Mouse (Mus musculus): ENCODE results near the gene Ugt1a6b. TPM values are rescaled to one million over a fixed set of nuclear protein-coding genes. Genes with fewer than 3 reads are reported as not detected.

Gene Ugt1a6b
- total RNA-seq, 1 experiment from 2014 or later, result not detected

- peak; percentile 0 to 5; a peak in 1 of 4 replicates for ATAC-seq (replicated peaks in 1 of 2; ENCODE audit: insufficient read depth in 1 of 2, low FRiP score in 2 of 2, low TSS enrichment in 1 of 2, low read depth in 1 of 2, poor library complexity in 2 of 2, severe bottlenecking in 2 of 2)
These were observed 124.4 kb downstream of the Ugt1a6b start for GRCm38 (mm10) chr1:88227482-88227881.

- no peak for ATAC-seq (replicated peaks in 1 of 2; ENCODE audit: insufficient read depth in 1 of 2, low FRiP score in 2 of 2, low TSS enrichment in 1 of 2, low read depth in 1 of 2, poor library complexity in 2 of 2, severe bottlenecking in 2 of 2)
These were observed 125.1 kb downstream of the Ugt1a6b start for GRCm38 (mm10) chr1:88228121-88228520.

GRCm38 (mm10) chr1:88229566-88229965, 126.5 kb downstream of the Ugt1a6b start:
- no peak for ATAC-seq (replicated peaks in 1 of 2; ENCODE audit: insufficient read depth in 1 of 2, low FRiP score in 2 of 2, low TSS enrichment in 1 of 2, low read depth in 1 of 2, poor library complexity in 2 of 2, severe bottlenecking in 2 of 2)

GRCm38 (mm10) chr1:88229986-88230385, 126.9 kb downstream of the Ugt1a6b start:
- ATAC-seq (replicated peaks in 1 of 2; ENCODE audit: insufficient read depth in 1 of 2, low FRiP score in 2 of 2, low TSS enrichment in 1 of 2, low read depth in 1 of 2, poor library complexity in 2 of 2, severe bottlenecking in 2 of 2), result no peak

GRCm38 (mm10) chr1:88230421-88230820, 127.4 kb downstream of the Ugt1a6b start:
- no peak for ATAC-seq (replicated peaks in 1 of 2; ENCODE audit: insufficient read depth in 1 of 2, low FRiP score in 2 of 2, low TSS enrichment in 1 of 2, low read depth in 1 of 2, poor library complexity in 2 of 2, severe bottlenecking in 2 of 2)

- ATAC-seq (replicated peaks in 1 of 2; ENCODE audit: insufficient read depth in 1 of 2, low FRiP score in 2 of 2, low TSS enrichment in 1 of 2, low read depth in 1 of 2, poor library complexity in 2 of 2, severe bottlenecking in 2 of 2), result no peak
These were observed 128.1 kb downstream of the Ugt1a6b start for GRCm38 (mm10) chr1:88230981-88231802.

GRCm38 (mm10) chr1:88231803-88232499, 128.9 kb downstream of the Ugt1a6b start:
- ATAC-seq (replicated peaks in 1 of 2; ENCODE audit: insufficient read depth in 1 of 2, low FRiP score in 2 of 2, low TSS enrichment in 1 of 2, low read depth in 1 of 2, poor library complexity in 2 of 2, severe bottlenecking in 2 of 2), result no peak

GRCm38 (mm10) chr1:88232664-88233380, 129.8 kb downstream of the Ugt1a6b start:
- ATAC-seq (replicated peaks in 1 of 2; ENCODE audit: insufficient read depth in 1 of 2, low FRiP score in 2 of 2, low TSS enrichment in 1 of 2, low read depth in 1 of 2, poor library complexity in 2 of 2, severe bottlenecking in 2 of 2), result no peak

- ATAC-seq (replicated peaks in 1 of 2; ENCODE audit: insufficient read depth in 1 of 2, low FRiP score in 2 of 2, low TSS enrichment in 1 of 2, low read depth in 1 of 2, poor library complexity in 2 of 2, severe bottlenecking in 2 of 2), result no peak
These were observed 130.6 kb downstream of the Ugt1a6b start for GRCm38 (mm10) chr1:88233421-88234247.

- no peak for ATAC-seq (replicated peaks in 1 of 2; ENCODE audit: insufficient read depth in 1 of 2, low FRiP score in 2 of 2, low TSS enrichment in 1 of 2, low read depth in 1 of 2, poor library complexity in 2 of 2, severe bottlenecking in 2 of 2)
These were observed 131.2 kb downstream of the Ugt1a6b start for GRCm38 (mm10) chr1:88234248-88234610.

- no peak for ATAC-seq (replicated peaks in 1 of 2; ENCODE audit: insufficient read depth in 1 of 2, low FRiP score in 2 of 2, low TSS enrichment in 1 of 2, low read depth in 1 of 2, poor library complexity in 2 of 2, severe bottlenecking in 2 of 2)
These were observed 131.6 kb downstream of the Ugt1a6b start for GRCm38 (mm10) chr1:88234646-88235045.

GRCm38 (mm10) chr1:88235046-88235893, 132.2 kb downstream of the Ugt1a6b start:
- no peak for ATAC-seq (replicated peaks in 1 of 2; ENCODE audit: insufficient read depth in 1 of 2, low FRiP score in 2 of 2, low TSS enrichment in 1 of 2, low read depth in 1 of 2, poor library complexity in 2 of 2, severe bottlenecking in 2 of 2)

- no peak for ATAC-seq (replicated peaks in 1 of 2; ENCODE audit: insufficient read depth in 1 of 2, low FRiP score in 2 of 2, low TSS enrichment in 1 of 2, low read depth in 1 of 2, poor library complexity in 2 of 2, severe bottlenecking in 2 of 2)
These were observed 132.9 kb downstream of the Ugt1a6b start for GRCm38 (mm10) chr1:88235894-88236415.

GRCm38 (mm10) chr1:88237311-88237710, 134.3 kb downstream of the Ugt1a6b start:
- ATAC-seq (replicated peaks in 1 of 2; ENCODE audit: insufficient read depth in 1 of 2, low FRiP score in 2 of 2, low TSS enrichment in 1 of 2, low read depth in 1 of 2, poor library complexity in 2 of 2, severe bottlenecking in 2 of 2), result no peak

GRCm38 (mm10) chr1:88238771-88239170, 135.7 kb downstream of the Ugt1a6b start:
- no peak for ATAC-seq (replicated peaks in 1 of 2; ENCODE audit: insufficient read depth in 1 of 2, low FRiP score in 2 of 2, low TSS enrichment in 1 of 2, low read depth in 1 of 2, poor library complexity in 2 of 2, severe bottlenecking in 2 of 2)

- ATAC-seq (replicated peaks in 1 of 2; ENCODE audit: insufficient read depth in 1 of 2, low FRiP score in 2 of 2, low TSS enrichment in 1 of 2, low read depth in 1 of 2, poor library complexity in 2 of 2, severe bottlenecking in 2 of 2), result no peak
These were observed 137.0 kb downstream of the Ugt1a6b start for GRCm38 (mm10) chr1:88240072-88240471.
